Mouse (Mus musculus) ES-Bruce4 (cell line): Measurements from ENCODE around the gene 9530068E07Rik. TPM values are rescaled to one million over a fixed set of nuclear protein-coding genes. Genes with fewer than 3 reads are reported as not detected.

Experiments used
- H3K27ac ChIP-seq: 2 replicates; pipeline ENCODE4 v1.5.1; 2012; ENCODE audit warnings: low read length, inconsistent platforms; ENCODE audit not compliant: insufficient read depth
- H3K27me3 ChIP-seq: 2 replicates; pipeline ENCODE4 v1.6.1; 2012; ENCODE audit warnings: mild to moderate bottlenecking, low read length, inconsistent platforms; ENCODE audit not compliant: control insufficient read depth, poor library complexity, insufficient read depth, severe bottlenecking
- H3K36me3 ChIP-seq: 2 replicates; pipeline ENCODE4 v1.6.1; 2012; ENCODE audit warnings: inconsistent platforms, mild to moderate bottlenecking, low read length, moderate library complexity; ENCODE audit not compliant: control insufficient read depth, poor library complexity, insufficient read depth, severe bottlenecking
- H3K4me1 ChIP-seq: one replicate; pipeline ENCODE4 v1.8.1; 2011; ENCODE audit warnings: low read length; ENCODE audit not compliant: control insufficient read depth, insufficient read depth
- H3K4me3 ChIP-seq: 2 replicates; pipeline ENCODE4 v1.5.1; 2011; ENCODE audit warnings: low read depth, mild to moderate bottlenecking, low read length
- H3K9ac ChIP-seq: 2 replicates; pipeline ENCODE4 v1.6.1; 2012; ENCODE audit warnings: low read depth, mild to moderate bottlenecking, inconsistent platforms; ENCODE audit not compliant: poor library complexity, severe bottlenecking
- H3K9me3 ChIP-seq: replicated peaks from 2 replicates; pipeline ENCODE4 v1.6.1; 2012; ENCODE audit warnings: mild to moderate bottlenecking, low read length, inconsistent platforms; ENCODE audit not compliant: control insufficient read depth, poor library complexity, insufficient read depth, severe bottlenecking
- CTCF ChIP-seq: IDR thresholded peaks from one replicate; pipeline ENCODE4 v1.8.1; 2011; ENCODE audit warnings: low read depth, low read length
- EP300 ChIP-seq: IDR thresholded peaks from 2 replicates; pipeline ENCODE4 v1.6.1; 2011; ENCODE audit warnings: low read depth, low read length; ENCODE audit not compliant: insufficient read depth
- POLR2A ChIP-seq: IDR thresholded peaks from one replicate; pipeline ENCODE4 v1.8.1; 2011; ENCODE audit warnings: low read length; ENCODE audit not compliant: insufficient read depth
- polyA plus RNA-seq: library from polyadenylated mRNA; stranded (reverse); fragments of >200 nt; gene quantifications from 2 replicates; pipeline ENCODE4 v1.2.4, GENCODE M21; 2011; ENCODE audit warnings: low read depth; ENCODE audit not compliant: missing spikeins, insufficient read depth, insufficient read length

9530068E07Rik gene
- polyA plus RNA-seq, 1 experiment: 54.9 TPM

- no peak overlapping the region for H3K27ac ChIP-seq
- no peak for TF ChIP-seq EP300
- no peak for TF ChIP-seq CTCF
- TF ChIP-seq POLR2A: no peak
Observed at GRCm38 (mm10) chr11:52449004-52449403, 52.8 kb downstream of the 9530068E07Rik start.

GRCm38 (mm10) chr11:52458281-52458680 is 62.1 kb downstream of the 9530068E07Rik start:
- H3K9ac ChIP-seq: no peak overlapping the region
- no peak overlapping the region for H3K4me3 ChIP-seq
- H3K27me3 ChIP-seq: no peaks in the 10 kb centered on the region
- no peak for TF ChIP-seq EP300
- no peak for TF ChIP-seq POLR2A
- TF ChIP-seq CTCF: no peak
- H3K27ac ChIP-seq: no peak overlapping the region
- no peaks in the 10 kb centered on the region for H3K9me3 ChIP-seq
- H3K4me1 ChIP-seq: no peaks in the 10 kb centered on the region
- no peaks in the 10 kb centered on the region for H3K36me3 ChIP-seq

More at GRCm38 (mm10) chr11:52449004-52449403, 52.8 kb downstream of the 9530068E07Rik start:
- no peaks in the 10 kb centered on the region for H3K4me1 ChIP-seq
- H3K27me3 ChIP-seq: no peaks in the 10 kb centered on the region
- H3K9ac ChIP-seq: no peak overlapping the region
- H3K4me3 ChIP-seq: no peak overlapping the region
- H3K9me3 ChIP-seq: no peaks in the 10 kb centered on the region
- no peaks in the 10 kb centered on the region for H3K36me3 ChIP-seq

Other genes with a start within 250 kb of the 9530068E07Rik start
- not detected in 2 replicates for gene Olfr1371, start 182.4 kb upstream of the 9530068E07Rik start, polyA plus RNA-seq
- 589 and 680 TPM in 2 replicates for gene Skp1a, start 164.4 kb upstream of the 9530068E07Rik start, polyA plus RNA-seq
- 68.6 and 79.1 TPM in 2 replicates for gene Tcf7, start 113.4 kb upstream of the 9530068E07Rik start, polyA plus RNA-seq
- gene Vdac1, start 35.6 kb upstream of the 9530068E07Rik start, polyA plus RNA-seq: 478 and 491 TPM in 2 replicates